Comparison of ENCODE assay signal across 26 mouse cellular contexts in genomic region chr11:44540243-44540642, GRCm38 (mm10). TPM values are rescaled to one million over a fixed set of nuclear protein-coding genes. Genes with fewer than 3 reads are reported as not detected.
DNase-seq lines count a peak whose midpoint lies in the region; ATAC-seq and TF ChIP-seq lines count a peak whose summit lies in the region.
"Had no signal": no experiment of that assay in that cellular context is flagged by ENCODE, and none has a peak within 500 bp of the region (broad histone marks: within the 10 kb centered on the region; RNA-seq: fewer than 3 reads in every experiment).

No protein-coding gene starts in this region.

- 79% methylated on average over 9 of the region's 9 CpGs for WGBS in limb, embryonic 12.5 days
- 91% methylated on average over 9 of the region's 9 CpGs for WGBS in limb, embryonic 10.5 days

- no peaks in the 10 kb centered on the region for H3K27me3 ChIP-seq in limb, embryonic 12.5 days
- no peaks in the 10 kb centered on the region for H3K27me3 ChIP-seq in limb, embryonic 10.5 days (ENCODE audit: low read depth, poor library complexity, severe bottlenecking)
- H3K27me3 ChIP-seq: embryonic facial prominence, embryonic 13.5 days; heart, embryonic 12.5 days; hindbrain, embryonic 13.5 days; intestine, embryonic 15.5 days; limb, embryonic 15.5 days; lung, embryonic 15.5 days; Patski; stomach, embryonic 15.5 days had no signal

- no peak for DNase-seq in limb, embryonic 10.5 days (ENCODE audit: low spot score)
- peak; percentile 53 to 59 for DNase-seq in B cell, adult 2 months
- no peak for DNase-seq in left cerebral cortex, postnatal 4 days
- DNase-seq in layer of hippocampus, postnatal 25 days (ENCODE audit: extremely low spot score in 1 of 2, low spot score in 1 of 2): no peak
- no peak for DNase-seq in cerebellum, adult 8-10 months
- DNase-seq: adrenal gland, postnatal 10 days; cerebellum, adult 9-10 months; heart, postnatal 14 days; kidney, postnatal 4 days; layer of hippocampus, adult 9-11 months; lung, postnatal 4 days; right cerebral cortex, postnatal 4 days; thymus, adult 18-20 months had no signal

- no peaks in the 10 kb centered on the region for H3K9me3 ChIP-seq in limb, embryonic 12.5 days
- H3K9me3 ChIP-seq in limb, embryonic 10.5 days (replicated peaks): no peaks in the 10 kb centered on the region
- H3K9me3 ChIP-seq: embryonic facial prominence, embryonic 13.5 days; heart, embryonic 12.5 days; hindbrain, embryonic 13.5 days; intestine, embryonic 15.5 days; limb, embryonic 15.5 days; lung, embryonic 15.5 days; stomach, embryonic 15.5 days had no signal

- H3K4me2 ChIP-seq in limb, embryonic 12.5 days: no peak overlapping the region
- H3K4me2 ChIP-seq: embryonic facial prominence, embryonic 13.5 days; heart, embryonic 12.5 days; hindbrain, embryonic 13.5 days; intestine, embryonic 15.5 days; limb, embryonic 15.5 days; lung, embryonic 15.5 days; midbrain, embryonic 11.5 days; stomach, embryonic 15.5 days had no signal

- H3K9ac ChIP-seq in limb, embryonic 12.5 days (replicated peaks): no peak overlapping the region
- H3K9ac ChIP-seq: embryonic facial prominence, embryonic 13.5 days; heart, embryonic 12.5 days; hindbrain, embryonic 13.5 days; intestine, embryonic 15.5 days; limb, embryonic 15.5 days; lung, embryonic 15.5 days; stomach, embryonic 15.5 days had no signal

- peaks cover 31% of the 10 kb centered on the region for H3K4me1 ChIP-seq in limb, embryonic 12.5 days (replicated peaks)
- H3K4me1 ChIP-seq in limb, embryonic 10.5 days: peaks cover 26% of the 10 kb centered on the region
- H3K4me1 ChIP-seq in bone marrow macrophage, adult 2 months (ENCODE audit: control insufficient read depth, insufficient read depth, low read length): peaks cover 54% of the 10 kb centered on the region

- no peak overlapping the region for H3K4me3 ChIP-seq in limb, embryonic 12.5 days (replicated peaks)
- H3K4me3 ChIP-seq in limb, embryonic 10.5 days: no peak overlapping the region
- H3K4me3 ChIP-seq in bone marrow macrophage, adult 2 months (ENCODE audit: insufficient read depth, low read length): no peak overlapping the region
- H3K4me3 ChIP-seq: embryonic facial prominence, embryonic 13.5 days; heart, embryonic 12.5 days; hindbrain, embryonic 13.5 days; intestine, embryonic 15.5 days; limb, embryonic 15.5 days; lung, embryonic 15.5 days; stomach, embryonic 15.5 days had no signal

- TF ChIP-seq POLR2A in bone marrow macrophage, adult 2 months (IDR thresholded peaks at IDR 0.05; ENCODE audit: borderline replicate concordance, low read depth, low read length): no peak

- peak overlapping the region; percentile 60; the same call in 1 of the 2 replicates for H3K27ac ChIP-seq in limb, embryonic 12.5 days
- no peak overlapping the region; the same call in 1 of the 2 replicates for H3K27ac ChIP-seq in limb, embryonic 10.5 days
- peak overlapping the region; percentile 35; the same call in 1 of the 2 replicates for H3K27ac ChIP-seq in bone marrow macrophage, adult 2 months (ENCODE audit: insufficient read depth, low read depth, low read length)
- H3K27ac ChIP-seq: hindbrain, embryonic 13.5 days; intestine, embryonic 15.5 days; lung, embryonic 15.5 days; stomach, embryonic 15.5 days had no signal

- ATAC-seq in limb, embryonic 12.5 days (ENCODE audit: insufficient number of reproducible peaks, insufficient read depth, low FRiP score, low TSS enrichment, low read depth): no peak
- peak; percentile 55 for ATAC-seq in megakaryocyte, adult 5-6 weeks (ENCODE audit: poor library complexity, severe bottlenecking)
- ATAC-seq: forebrain, embryonic 16.5 days; intestine, embryonic 15.5 days; Patski had no signal

- intact Hi-C loops in left cerebral cortex, postnatal 4 days (cut with DNase I): no loop called here

- H3K36me3 ChIP-seq in limb, embryonic 12.5 days: peaks cover 66% of the 10 kb centered on the region
- H3K36me3 ChIP-seq in limb, embryonic 10.5 days: peaks cover 86% of the 10 kb centered on the region
- H3K36me3 ChIP-seq: lung, embryonic 15.5 days; stomach, embryonic 15.5 days had no signal

- 0 out of 2 replicates have a peak, but pooled peaks have one; percentile 6 for TF ChIP-seq CTCF in bone marrow macrophage, adult 2 months (IDR thresholded peaks at IDR 0.05; ENCODE audit: low read depth, low read length)

RNA-seq across cellular contexts. Expression of gene Rnf145, which starts 21.5 kb away (rescaled TPM):
- polyA plus RNA-seq in limb, embryonic 12.5 days (2016; fragmentation: Nextera tagmentation; extraction: Ambion mirVana): 91.0 and 91.5 TPM in 2 replicates
- polyA plus RNA-seq in limb, embryonic 10.5 days (2016; fragmentation: Nextera tagmentation; extraction: Ambion mirVana): 76.7 and 89.2 TPM in 2 replicates
- 36.2 and 43.3 TPM in 2 replicates for polyA plus RNA-seq in bone marrow macrophage, adult 2 months (2012; ENCODE audit: insufficient read depth, insufficient read length, missing spikeins)
- total RNA-seq in megakaryocyte, adult 5-6 weeks (2015): 15.9 and 17.3 TPM in 2 replicates
- total RNA-seq in megakaryocyte, adult 5-6 weeks (2017): 20.9 and 21.0 TPM in 2 replicates
- total RNA-seq in left cerebral cortex, postnatal 4 days (2021): 100 to 1,000 TPM in 1 of 2 experiments, 10 to 100 TPM in 1; 93.0 to 107 TPM
- total RNA-seq in layer of hippocampus, postnatal 25 days (2021): 100 to 1,000 TPM in 1 of 2 experiments, 10 to 100 TPM in 1; 90.7 to 106 TPM

Comparison
In these comparisons a context has a peak if more than half of its experiments do, and no peak if none do; other contexts are left out.
1. DNase-seq: peak in B cell, adult 2 months (2 of 2); none in limb, embryonic 10.5 days (single experiment), left cerebral cortex, postnatal 4 days (single experiment), layer of hippocampus, postnatal 25 days (0 of 2) and cerebellum, adult 8-10 months (single experiment).
2. RNA of gene Rnf145, which starts 21.5 kb away (total RNA-seq): 93.0 to 107 TPM in left cerebral cortex, postnatal 4 days and 90.7 to 106 TPM in layer of hippocampus, postnatal 25 days; 15.9 to 21.0 TPM in megakaryocyte, adult 5-6 weeks; every median in the first group is over 4 times any median in the second.